Mouse (Mus musculus): ENCODE results near the gene Trim7.

GRCm38 (mm10) chr11:48853474-48854180, 27.7 kb downstream of the Trim7 start:
- TF ChIP-seq CTCF (IDR thresholded peaks at IDR 0.05 in 2 of 3, conservative IDR thresholded peaks at IDR 0.05 in 1 of 3; ENCODE audit: control insufficient read depth in 1 of 3, insufficient read depth in 1 of 3, low read depth in 2 of 3, low read length in 3 of 3, poor library complexity in 1 of 3, severe bottlenecking in 1 of 3) (peak; percentile 13 to 32 (median 20); a peak in 3 of 6 replicates), MYC (IDR thresholded peaks at IDR 0.05; ENCODE audit: low read depth, low read length) (no peak), GATA1 (IDR thresholded peaks at IDR 0.05; ENCODE audit: low read depth, low read length) (peak; percentile 73), POLR2A (IDR thresholded peaks at IDR 0.05; ENCODE audit: control insufficient read depth in 1 of 2, insufficient read depth in 1 of 2, low read depth in 1 of 2, low read length in 2 of 2, poor library complexity in 1 of 2) (no peak; a peak in 1 of 4 replicates), ELF1 (IDR thresholded peaks at IDR 0.05; ENCODE audit: low read depth, low read length) (peak; percentile 91; the same call in 1 of the 2 replicates), CHD1 (IDR thresholded peaks at IDR 0.05; ENCODE audit: low read depth, low read length) (no peak), TCF12 (IDR thresholded peaks at IDR 0.05; ENCODE audit: low read depth, low read length) (0 out of 2 replicates have a peak, but pooled peaks have one; percentile 15), MEF2A (IDR thresholded peaks at IDR 0.05; ENCODE audit: extremely low read depth, insufficient replicate concordance, low read depth, low read length, poor library complexity, severe bottlenecking) (no peak), TAL1 (IDR thresholded peaks at IDR 0.05; ENCODE audit: low read length) (no peak; the same call in 1 of the 2 replicates), MAX (IDR thresholded peaks at IDR 0.05; ENCODE audit: low read length) (no peak), JUND (IDR thresholded peaks at IDR 0.05; ENCODE audit: low read depth, low read length) (no peak), KAT2A (conservative IDR thresholded peaks at IDR 0.05; ENCODE audit: low read depth, low read length) (no peak; the same call in 1 of the 2 replicates), NELFE (IDR thresholded peaks at IDR 0.05; ENCODE audit: low read depth, low read length) (no peak), POLR2AphosphoS5 (IDR thresholded peaks at IDR 0.05; ENCODE audit: borderline replicate concordance, low read depth, low read length) (no peak)
